Mouse (Mus musculus): ENCODE data around the gene Gm13420. TPM values are rescaled to one million over a fixed set of nuclear protein-coding genes. Genes with fewer than 3 reads are reported as not detected.

Gm13420 gene
- polyA plus RNA-seq, 2 experiments: 0.38 to 0.39 TPM

GRCm38 (mm10) chr2:29732559-29732958, 18.9 kb downstream of the Gm13420 start:
- WGBS (ENCODE audit: insufficient replicate concordance): 80% methylated on average over 10 of the region's 10 CpGs
- H3K27me3 ChIP-seq (ENCODE audit: control insufficient read depth, insufficient read depth, low read length): no peaks in the 10 kb centered on the region
- H3K36me3 ChIP-seq (replicated peaks; ENCODE audit: control insufficient read depth, insufficient read depth, low read depth): peaks cover 6% of the 10 kb centered on the region
- TF ChIP-seq EP300 (IDR thresholded peaks at IDR 0.05; ENCODE audit: low read depth): no peak
- no peak for TF ChIP-seq CTCF (IDR thresholded peaks at IDR 0.05; ENCODE audit: low read depth)
- DNase-seq (ENCODE audit: low read depth in 3 of 3, low spot score in 3 of 3) (no peak), ATAC-seq (ENCODE audit: insufficient read depth) (no peak)
- H3K4me3 ChIP-seq (ENCODE audit: insufficient read depth in 1 of 2, low read depth in 2 of 2, low read length in 2 of 2): no peak overlapping the region
- H3K9me3 ChIP-seq (ENCODE audit: control insufficient read depth, low read length): no peaks in the 10 kb centered on the region
- no peaks in the 10 kb centered on the region for H3K4me1 ChIP-seq (replicated peaks; ENCODE audit: control insufficient read depth in 2 of 2, insufficient read depth in 2 of 2, low read length in 1 of 2)
- H3K27ac ChIP-seq: no peak overlapping the region
- H3K4me2 ChIP-seq (ENCODE audit: low read depth): no peak overlapping the region
- no peak overlapping the region for H3K9ac ChIP-seq (replicated peaks)

GRCm38 (mm10) chr2:29731545-29731944, 19.9 kb downstream of the Gm13420 start:
- WGBS (ENCODE audit: insufficient replicate concordance): 62% methylated on average over 3 of the region's 3 CpGs
- TF ChIP-seq EP300 (IDR thresholded peaks at IDR 0.05; ENCODE audit: low read depth): no peak
- peak; percentile 88 for TF ChIP-seq CTCF (IDR thresholded peaks at IDR 0.05; ENCODE audit: low read depth)
- Histone ChIP-seq H3K9ac (replicated peaks) (no peak overlapping the region), H3K27ac (no peak overlapping the region), H3K4me3 (ENCODE audit: insufficient read depth in 1 of 2, low read depth in 2 of 2, low read length in 2 of 2) (no peak overlapping the region), H3K27me3 (ENCODE audit: control insufficient read depth, insufficient read depth, low read length) (no peaks in the 10 kb centered on the region), H3K9me3 (ENCODE audit: control insufficient read depth, low read length) (no peaks in the 10 kb centered on the region), H3K4me2 (ENCODE audit: low read depth) (no peak overlapping the region), H3K4me1 (replicated peaks; ENCODE audit: control insufficient read depth in 2 of 2, insufficient read depth in 2 of 2, low read length in 1 of 2) (no peaks in the 10 kb centered on the region), H3K36me3 (replicated peaks; ENCODE audit: control insufficient read depth, insufficient read depth, low read depth) (peaks cover 9% of the 10 kb centered on the region)
- ATAC-seq (ENCODE audit: insufficient read depth): peak; percentile 18; the same call in 1 of the 2 replicates
- no peak for DNase-seq (ENCODE audit: low read depth in 3 of 3, low spot score in 3 of 3)

GRCm38 (mm10) chr2:29729500-29729899, 22.0 kb downstream of the Gm13420 start:
- H3K4me2 ChIP-seq (ENCODE audit: low read depth): no peak overlapping the region
- no peaks in the 10 kb centered on the region for H3K27me3 ChIP-seq (ENCODE audit: control insufficient read depth, insufficient read depth, low read length)
- peaks cover 11% of the 10 kb centered on the region for H3K36me3 ChIP-seq (replicated peaks; ENCODE audit: control insufficient read depth, insufficient read depth, low read depth)
- H3K9ac ChIP-seq (replicated peaks): no peak overlapping the region
- ATAC-seq (ENCODE audit: insufficient read depth) (no peak), DNase-seq (ENCODE audit: low read depth in 3 of 3, low spot score in 3 of 3) (no peak)
- no peaks in the 10 kb centered on the region for H3K9me3 ChIP-seq (ENCODE audit: control insufficient read depth, low read length)
- WGBS (ENCODE audit: insufficient replicate concordance): 41% methylated on average over 2 of the region's 2 CpGs
- no peak overlapping the region for H3K27ac ChIP-seq
- peaks cover 0 to 4% of the 10 kb centered on the region in 2 experiments; a peak in 1 of 4 replicates for H3K4me1 ChIP-seq (replicated peaks; ENCODE audit: control insufficient read depth in 2 of 2, insufficient read depth in 2 of 2, low read length in 1 of 2)
- no peak overlapping the region for H3K4me3 ChIP-seq (ENCODE audit: insufficient read depth in 1 of 2, low read depth in 2 of 2, low read length in 2 of 2)
- TF ChIP-seq EP300 (IDR thresholded peaks at IDR 0.05; ENCODE audit: low read depth): no peak
- no peak for TF ChIP-seq CTCF (IDR thresholded peaks at IDR 0.05; ENCODE audit: low read depth)

GRCm38 (mm10) chr2:29724664-29725365, 26.7 kb downstream of the Gm13420 start:
- H3K36me3 ChIP-seq (replicated peaks; ENCODE audit: control insufficient read depth, insufficient read depth, low read depth): peaks cover 9% of the 10 kb centered on the region
- WGBS (ENCODE audit: insufficient replicate concordance): 22% methylated on average over 5 of the region's 5 CpGs
- H3K4me2 ChIP-seq (ENCODE audit: low read depth): no peak overlapping the region
- H3K27me3 ChIP-seq (ENCODE audit: control insufficient read depth, insufficient read depth, low read length): no peaks in the 10 kb centered on the region
- no peak overlapping the region for H3K9ac ChIP-seq (replicated peaks)
- H3K27ac ChIP-seq: no peak overlapping the region
- H3K4me3 ChIP-seq (ENCODE audit: insufficient read depth in 1 of 2, low read depth in 2 of 2, low read length in 2 of 2): no peak overlapping the region
- no peak for TF ChIP-seq EP300 (IDR thresholded peaks at IDR 0.05; ENCODE audit: low read depth)
- no peak for TF ChIP-seq CTCF (IDR thresholded peaks at IDR 0.05; ENCODE audit: low read depth)
- no peak for ATAC-seq (ENCODE audit: insufficient read depth)
- no peak for DNase-seq (ENCODE audit: low read depth in 3 of 3, low spot score in 3 of 3)
- H3K9me3 ChIP-seq (ENCODE audit: control insufficient read depth, low read length): no peaks in the 10 kb centered on the region
- H3K4me1 ChIP-seq (replicated peaks; ENCODE audit: control insufficient read depth in 2 of 2, insufficient read depth in 2 of 2, low read length in 1 of 2): peaks cover 0 to 9% of the 10 kb centered on the region in 2 experiments; a peak in 2 of 4 replicates

GRCm38 (mm10) chr2:29723132-29723531, 28.4 kb downstream of the Gm13420 start:
- peaks cover 9% of the 10 kb centered on the region for H3K36me3 ChIP-seq (replicated peaks; ENCODE audit: control insufficient read depth, insufficient read depth, low read depth)
- peaks cover 0 to 9% of the 10 kb centered on the region in 2 experiments; a peak in 2 of 4 replicates for H3K4me1 ChIP-seq (replicated peaks; ENCODE audit: control insufficient read depth in 2 of 2, insufficient read depth in 2 of 2, low read length in 1 of 2)
- no peak overlapping the region for H3K4me3 ChIP-seq (ENCODE audit: insufficient read depth in 1 of 2, low read depth in 2 of 2, low read length in 2 of 2)
- no peak for TF ChIP-seq EP300 (IDR thresholded peaks at IDR 0.05; ENCODE audit: low read depth)
- TF ChIP-seq CTCF (IDR thresholded peaks at IDR 0.05; ENCODE audit: low read depth): no peak
- no peak overlapping the region for H3K4me2 ChIP-seq (ENCODE audit: low read depth)
- H3K27me3 ChIP-seq (ENCODE audit: control insufficient read depth, insufficient read depth, low read length): no peaks in the 10 kb centered on the region
- ATAC-seq (ENCODE audit: insufficient read depth): no peak
- WGBS (ENCODE audit: insufficient replicate concordance): 79% methylated on average over 3 of the region's 3 CpGs
- no peak overlapping the region for H3K9ac ChIP-seq (replicated peaks)
- DNase-seq (ENCODE audit: low read depth in 3 of 3, low spot score in 3 of 3): no peak
- no peaks in the 10 kb centered on the region for H3K9me3 ChIP-seq (ENCODE audit: control insufficient read depth, low read length)
- no peak overlapping the region for H3K27ac ChIP-seq
